Mouse (Mus musculus): ENCODE results near the gene Cdkn2a.

The Cdkn2a gene

DNA sequence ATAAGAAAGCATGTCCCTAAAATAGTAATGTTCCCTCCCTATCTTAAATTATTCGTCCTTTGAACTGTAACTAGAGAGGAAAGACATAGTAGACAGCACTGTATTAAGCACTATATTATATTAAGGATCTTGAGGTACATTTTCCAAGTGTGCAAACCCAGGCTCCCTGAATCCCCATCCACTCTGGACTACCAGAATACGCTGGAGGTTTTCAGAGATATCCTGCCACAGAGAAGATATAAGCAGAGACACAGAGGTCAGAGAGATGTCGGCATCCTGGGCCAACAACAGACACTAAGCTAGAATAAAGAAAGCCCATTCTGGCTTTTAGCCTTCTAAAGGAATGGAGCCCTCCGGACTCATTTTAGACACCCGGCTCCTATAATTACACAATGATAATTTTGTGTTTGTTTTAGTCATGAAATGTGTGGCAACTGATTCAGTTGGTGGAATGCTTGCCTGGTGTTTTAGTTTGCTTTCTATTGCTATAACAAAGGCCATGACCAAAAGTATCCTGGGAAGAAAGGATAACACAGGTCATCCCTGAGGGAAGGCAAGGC lies 17.0 kb downstream of the Cdkn2a start:
- DNase-seq (ENCODE audit: inconsistent age in 2 of 2, low spot score in 1 of 2): no peak

DNA sequence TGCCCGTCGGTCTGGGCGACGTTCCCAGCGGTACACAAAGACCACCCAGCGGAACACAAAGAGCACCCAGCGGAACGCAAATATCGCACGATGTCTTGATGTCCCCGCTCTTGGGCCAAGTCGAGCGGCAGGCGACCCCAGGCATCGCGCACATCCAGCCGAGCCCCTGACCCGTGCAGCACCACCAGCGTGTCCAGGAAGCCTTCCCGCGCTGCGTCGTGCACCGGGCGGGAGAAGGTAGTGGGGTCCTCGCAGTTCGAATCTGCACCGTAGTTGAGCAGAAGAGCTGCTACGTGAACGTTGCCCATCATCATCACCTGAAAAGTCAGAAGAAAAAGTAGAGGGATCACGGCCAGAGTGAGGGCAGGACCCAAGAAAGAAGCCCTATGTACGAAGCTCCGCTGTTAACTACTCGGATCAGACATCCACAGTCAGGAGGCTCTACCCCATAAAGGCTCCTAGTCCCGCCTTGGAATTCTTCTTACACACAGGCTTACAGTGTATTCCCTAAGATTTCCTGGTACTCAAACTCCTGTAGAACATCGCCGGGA lies 17.7 kb downstream of the Cdkn2a start:
- DNase-seq (ENCODE audit: inconsistent age in 2 of 2, low spot score in 1 of 2): no peak

DNA sequence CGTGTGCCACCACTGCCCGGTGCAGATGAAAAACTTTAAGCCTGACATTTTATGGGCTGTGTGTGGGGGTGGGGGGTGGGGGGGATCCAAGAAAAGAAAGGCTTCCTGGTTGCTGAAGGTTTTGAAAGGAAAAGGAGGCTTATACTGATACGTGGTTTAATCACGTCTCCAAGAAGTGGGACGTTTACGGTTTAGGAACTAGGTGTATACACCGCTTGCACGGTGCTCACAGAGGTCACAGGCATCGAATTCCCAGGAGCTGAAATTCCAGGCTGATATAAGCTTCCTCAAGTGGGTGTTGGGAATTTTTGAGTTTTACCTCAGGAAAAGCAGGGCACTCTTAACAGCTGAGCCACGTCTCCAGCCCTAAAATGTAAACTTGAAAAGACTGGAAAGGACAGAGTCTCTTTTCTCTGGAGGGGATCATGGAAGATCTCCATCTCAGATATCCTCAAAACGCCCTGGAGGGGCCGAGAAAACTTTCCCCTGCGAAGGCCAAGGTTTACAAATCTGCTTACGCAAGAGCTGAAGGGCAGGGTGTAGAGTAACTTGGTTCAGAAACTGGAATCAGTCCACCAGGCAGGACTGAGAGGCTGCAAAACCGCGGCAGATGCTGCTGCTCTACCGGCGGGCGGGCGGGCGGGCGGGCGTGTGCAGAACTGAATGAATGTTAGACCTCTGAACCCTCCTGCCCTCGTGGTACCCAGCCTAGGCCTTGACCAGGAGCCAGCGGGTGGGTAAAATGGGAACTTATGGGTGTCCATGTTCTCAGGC lies 18.5 kb downstream of the Cdkn2a start:
- DNase-seq (ENCODE audit: inconsistent age in 2 of 2, low spot score in 1 of 2): peak in 1 of 2 experiments; percentile 68

DNA sequence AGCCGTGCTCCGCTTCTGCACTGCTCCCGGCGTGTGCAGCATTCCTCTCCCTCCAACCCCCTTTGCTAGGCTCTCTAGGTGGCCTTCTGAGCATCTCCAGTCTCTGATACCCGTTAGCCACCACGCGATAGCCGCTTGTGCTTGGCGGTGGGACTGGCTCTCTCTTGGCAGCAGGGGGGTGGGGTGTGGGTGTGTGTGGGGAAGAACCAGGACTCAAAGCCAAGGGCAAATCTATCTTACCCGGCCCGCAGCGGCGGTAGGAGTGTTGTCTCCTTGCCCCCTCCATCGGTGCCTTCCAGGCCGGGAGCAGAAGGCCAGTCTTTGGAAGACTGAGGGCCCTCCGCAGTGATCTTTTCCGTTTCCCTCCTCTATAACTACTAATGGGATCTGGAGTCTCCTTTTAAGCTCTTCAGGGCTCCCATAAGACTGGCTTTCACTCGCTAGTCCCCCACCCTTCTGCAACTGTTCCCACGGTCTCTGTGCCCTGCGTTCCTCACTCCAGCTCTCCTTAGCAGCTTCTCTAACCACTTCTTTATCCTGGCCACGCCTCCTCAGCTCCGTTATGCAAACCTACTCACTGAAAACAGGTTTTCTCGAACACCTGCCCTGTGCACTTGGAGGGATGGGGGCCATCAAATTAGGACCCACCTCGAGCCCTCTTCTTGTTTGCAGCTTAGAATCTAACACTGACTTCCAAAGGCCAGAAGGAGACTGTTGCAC lies 19.5 kb downstream of the Cdkn2a start:
- DNase-seq (ENCODE audit: inconsistent age in 2 of 2, low spot score in 1 of 2): peak in 1 of 2 experiments; percentile 45

DNA sequence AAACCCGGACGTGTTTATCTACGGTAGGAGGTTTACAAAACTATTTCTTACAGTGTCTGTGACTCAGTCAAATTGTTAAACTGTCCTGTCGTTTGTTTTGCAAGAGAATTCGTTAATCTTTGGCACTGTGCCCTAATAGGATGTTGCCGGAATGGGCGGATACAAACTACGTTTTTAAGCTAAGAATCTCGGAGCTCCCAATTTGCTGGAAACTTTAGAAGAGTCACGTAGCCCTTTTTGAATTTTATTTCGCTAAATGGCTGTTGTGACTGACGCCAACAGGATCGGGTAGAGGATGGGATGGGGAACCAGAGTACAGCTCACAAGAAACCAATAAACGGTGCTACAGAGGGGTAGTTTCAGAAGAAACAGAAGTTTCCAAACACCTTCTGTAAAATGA lies 20.4 kb downstream of the Cdkn2a start:
- DNase-seq (ENCODE audit: inconsistent age in 2 of 2, low spot score in 1 of 2): peak in 1 of 2 experiments; percentile 80

DNA sequence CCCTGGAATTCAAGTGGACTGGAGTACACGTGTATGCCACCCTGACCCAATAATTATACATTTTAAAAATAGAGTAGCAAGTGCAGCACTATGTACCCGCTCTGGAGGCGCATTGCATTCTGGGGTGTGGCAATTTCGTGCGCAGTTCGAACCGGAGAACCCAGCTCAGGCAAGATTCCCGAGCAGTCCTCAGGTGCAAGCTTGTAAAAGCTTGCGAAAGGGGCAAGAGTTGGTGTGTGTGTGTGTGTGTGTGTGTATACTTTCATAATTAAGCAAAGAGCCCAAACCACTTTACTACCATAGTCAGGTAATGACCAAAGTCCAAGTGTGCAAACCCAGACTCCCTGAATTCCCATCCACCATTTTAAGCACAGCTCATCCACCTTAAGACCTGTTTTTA lies 20.9 kb downstream of the Cdkn2a start:
- no peak for DNase-seq (ENCODE audit: inconsistent age in 2 of 2, low spot score in 1 of 2)

DNA sequence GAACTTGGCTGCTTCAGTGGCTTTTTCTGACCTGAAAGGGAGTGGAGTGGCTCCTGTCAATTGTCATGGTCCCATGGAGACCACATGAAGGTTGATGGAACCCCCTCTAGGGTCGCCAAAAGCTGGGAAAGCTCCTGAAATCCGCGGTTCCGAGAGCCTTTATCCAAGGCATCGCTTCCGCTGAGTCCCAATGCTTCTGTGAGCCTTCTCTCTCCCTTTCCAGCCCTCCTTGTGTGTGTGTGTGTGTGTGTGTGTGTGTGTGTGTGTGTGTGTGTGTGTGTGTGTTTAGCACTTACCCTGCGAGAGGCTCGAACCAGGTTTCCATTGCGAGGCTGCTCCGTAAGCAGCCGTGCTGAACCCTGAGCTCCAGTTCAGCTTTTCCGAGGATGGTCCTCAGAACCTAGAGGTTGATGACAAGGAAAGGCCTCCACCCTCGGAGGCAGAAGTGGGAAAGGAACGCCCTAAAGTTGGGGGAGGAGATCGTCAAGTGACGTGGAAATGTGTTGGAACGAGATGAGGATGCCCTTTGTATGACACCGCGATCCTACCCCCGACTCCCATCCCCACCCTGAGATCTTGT lies 21.4 kb downstream of the Cdkn2a start:
- DNase-seq (ENCODE audit: inconsistent age in 2 of 2, low spot score in 1 of 2): peak in 1 of 2 experiments; percentile 45

DNA sequence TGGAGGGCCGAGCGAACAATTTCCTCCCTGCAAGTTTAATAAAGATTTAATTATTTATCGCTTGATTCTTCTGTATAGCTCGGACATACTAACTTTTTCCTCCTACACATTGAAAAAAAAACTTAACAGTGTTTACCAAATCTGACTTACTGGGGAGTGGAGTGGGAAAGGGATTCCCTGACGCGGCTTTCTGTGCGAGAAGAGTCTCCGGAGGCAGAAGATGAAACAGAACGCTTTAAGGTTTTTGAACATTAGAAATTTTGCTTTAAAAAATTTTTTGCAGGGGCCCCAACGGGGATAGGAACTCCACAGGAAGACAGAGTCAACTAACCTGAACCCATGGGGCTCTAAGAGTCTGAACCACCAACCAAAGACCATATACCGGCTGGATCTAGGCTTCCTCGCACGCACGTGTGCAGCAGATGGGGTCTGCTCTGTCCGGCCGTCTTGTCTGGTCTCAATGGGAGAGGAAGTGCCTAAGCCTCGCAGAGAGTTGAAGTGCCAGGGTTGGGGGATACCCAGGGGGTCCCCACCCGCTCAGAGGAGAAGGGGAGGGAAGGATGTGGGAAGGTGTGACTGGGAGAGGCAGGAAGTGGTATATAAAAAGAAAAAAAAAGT lies 22.2 kb downstream of the Cdkn2a start:
- peak in 1 of 2 experiments; percentile 30 for DNase-seq (ENCODE audit: inconsistent age in 2 of 2, low spot score in 1 of 2)

DNA sequence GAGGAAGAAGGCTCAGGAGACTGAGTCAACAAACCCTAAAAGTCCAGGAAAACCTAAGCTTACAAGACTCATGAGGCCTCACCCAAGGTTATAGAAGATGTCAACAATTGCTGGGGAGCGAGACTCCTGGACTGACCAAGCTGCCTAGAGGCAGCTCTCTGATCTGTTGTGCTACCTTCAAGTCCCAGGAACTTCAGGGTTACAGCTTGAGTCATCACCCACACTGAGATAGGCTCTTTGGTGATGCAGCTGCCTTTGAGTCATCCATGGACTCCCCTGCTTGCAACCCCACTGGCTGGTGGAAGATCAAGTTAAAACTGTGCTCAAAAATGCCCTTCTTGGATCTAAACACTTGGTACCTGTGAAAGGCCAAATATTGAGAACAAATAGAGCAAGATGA lies 36.7 kb downstream of the Cdkn2a start:
- peak; percentile 62 to 79 for DNase-seq (ENCODE audit: inconsistent age in 2 of 2, low spot score in 1 of 2)

DNA sequence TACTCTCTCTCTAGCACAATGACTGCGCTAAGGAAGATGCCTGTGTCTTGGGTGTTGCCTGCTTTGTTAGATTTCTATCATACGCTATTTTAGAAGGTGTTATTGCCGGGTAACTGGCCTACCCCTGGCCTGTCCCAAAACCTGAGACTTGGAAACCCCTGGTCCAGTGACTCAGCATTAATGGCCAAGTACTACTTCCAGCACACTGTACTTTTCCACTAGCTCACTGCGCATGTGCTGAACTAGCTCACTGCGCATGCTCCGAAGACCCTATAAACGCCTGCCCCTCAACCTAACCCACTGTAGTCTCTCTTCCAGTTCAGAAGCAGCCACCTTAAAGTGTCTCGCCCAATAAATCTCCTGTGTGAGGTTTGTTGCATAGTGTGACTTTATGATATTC lies 60.0 kb downstream of the Cdkn2a start:
- no peak for DNase-seq (ENCODE audit: inconsistent age in 2 of 2, low spot score in 1 of 2)
